In genomic region chr11:32589201-32589600, GRCm38 (mm10) we compare ENCODE assay signal across 21 mouse cellular contexts. TPM values are rescaled to one million over a fixed set of nuclear protein-coding genes. Genes with fewer than 3 reads are reported as not detected.
"Had no signal": no experiment of that assay in that cellular context is flagged by ENCODE, and none has a peak within 500 bp of the region (broad histone marks: within the 10 kb centered on the region; RNA-seq: fewer than 3 reads in every experiment).

No protein-coding gene starts in this region.

- H3K9me3 ChIP-seq: heart, embryonic 10.5 days; intestine, embryonic 15.5 days; limb, embryonic 10.5 days had no signal

- DNase-seq: heart, postnatal 4 days; kidney, adult 18-20 months; kidney, adult 8-10 months; kidney, postnatal 10 days; kidney, postnatal 25 days; kidney, postnatal 4 days; liver had no signal

- ATAC-seq: inflammation-experienced regulatory T-cells, adult 6 months; intestine, postnatal 0 days had no signal

- H3K27me3 ChIP-seq: heart, embryonic 12.5 days; intestine, embryonic 15.5 days; limb, embryonic 12.5 days had no signal

- H3K4me2 ChIP-seq: heart, embryonic 12.5 days; intestine, embryonic 15.5 days; limb, embryonic 12.5 days; liver, embryonic 11.5 days had no signal

- H3K4me3 ChIP-seq: heart, embryonic 10.5 days; heart, embryonic 12.5 days; intestine, embryonic 15.5 days; layer of hippocampus, adult 2 months; left cerebral cortex, adult 2 months; limb, embryonic 10.5 days; limb, embryonic 12.5 days had no signal

- H3K27ac ChIP-seq: hindbrain, embryonic 14.5 days; intestine, embryonic 15.5 days; layer of hippocampus, adult 2 months; left cerebral cortex, adult 2 months; limb, embryonic 10.5 days; limb, embryonic 12.5 days had no signal

- H3K36me3 ChIP-seq: heart, embryonic 10.5 days; heart, embryonic 12.5 days; intestine, embryonic 15.5 days; limb, embryonic 10.5 days; limb, embryonic 12.5 days had no signal

- H3K9ac ChIP-seq: heart, embryonic 12.5 days; intestine, embryonic 15.5 days; limb, embryonic 12.5 days had no signal

RNA-seq across cellular contexts. Expression of gene Efcab9, which starts 57.3 kb away (rescaled TPM):
- total RNA-seq: granulocyte monocyte progenitor cell, adult 5-6 weeks; heart, adult 8-10 months had no signal
- polyA plus RNA-seq: heart, embryonic 10.5 days; hindbrain, embryonic 14.5 days; hindbrain, embryonic 16.5 days had no signal
